18 mouse cellular contexts compared by ENCODE assay signal in genomic region chr1:180392137-180392798, GRCm38 (mm10).
A peak's percentile ranks its signal among the peaks of the same experiment; 100 is the strongest.
DNase-seq lines count a peak whose midpoint lies in the region; ATAC-seq and TF ChIP-seq lines count a peak whose summit lies in the region.
"Had no signal": no experiment of that assay in that cellular context is flagged by ENCODE, and none has a peak within 500 bp of the region (broad histone marks: within the 10 kb centered on the region; RNA-seq: fewer than 3 reads in every experiment).

No protein-coding gene starts in this region.

- no peak for DNase-seq in heart, postnatal 0 days (ENCODE audit: low spot score)
- DNase-seq in heart, postnatal 14 days = no peak
- DNase-seq in liver, postnatal 0 days = no peak
- no peak for DNase-seq in liver, embryonic 11.5 days (ENCODE audit: low spot score)
- peak; percentile 47 for DNase-seq in CD4-positive helper T cell, adult 2 months (ENCODE audit: low read depth, low spot score)
- DNase-seq in retina, postnatal 1 day = no peak
- DNase-seq in gastrocnemius, postnatal 10 days = no peak
- DNase-seq: adrenal gland, postnatal 10 days; cerebellum, adult 2 months; cerebellum, postnatal 36 days; heart, postnatal 4 days; kidney, adult 18-20 months had no signal

- H3K27me3 ChIP-seq in heart, postnatal 0 days (ENCODE audit: control insufficient read depth, insufficient read depth, low read length) = no peaks in the 10 kb centered on the region
- no peaks in the 10 kb centered on the region for H3K27me3 ChIP-seq in liver, postnatal 0 days (ENCODE audit: insufficient read depth, low read length)
- no peaks in the 10 kb centered on the region for H3K27me3 ChIP-seq in liver, embryonic 11.5 days (replicated peaks; ENCODE audit: control insufficient read depth, insufficient read depth, low read length)
- H3K27me3 ChIP-seq: embryonic facial prominence, embryonic 15.5 days; midbrain, embryonic 13.5 days; neural tube, embryonic 13.5 days had no signal

- H3K9me3 ChIP-seq in heart, postnatal 0 days (replicated peaks; ENCODE audit: control insufficient read depth, low read length) = no peaks in the 10 kb centered on the region
- H3K9me3 ChIP-seq in liver, postnatal 0 days (ENCODE audit: low read length) = no peaks in the 10 kb centered on the region
- H3K9me3 ChIP-seq in liver, embryonic 11.5 days (ENCODE audit: control insufficient read depth, low read length) = no peaks in the 10 kb centered on the region
- H3K9me3 ChIP-seq: embryonic facial prominence, embryonic 15.5 days; G1E; midbrain, embryonic 13.5 days; neural tube, embryonic 13.5 days had no signal

- no peak overlapping the region for H3K9ac ChIP-seq in heart, postnatal 0 days (replicated peaks; ENCODE audit: low read depth, low read length)
- no peak overlapping the region for H3K9ac ChIP-seq in liver, postnatal 0 days (replicated peaks)
- H3K9ac ChIP-seq in liver, embryonic 11.5 days (ENCODE audit: low read depth, low read length) = no peak overlapping the region
- H3K9ac ChIP-seq: embryonic facial prominence, embryonic 15.5 days; midbrain, embryonic 13.5 days; neural tube, embryonic 13.5 days had no signal

- no peaks in the 10 kb centered on the region; the same call in 1 of the 2 replicates for H3K36me3 ChIP-seq in heart, postnatal 0 days (replicated peaks; ENCODE audit: control insufficient read depth, insufficient read depth, low read length)
- no peaks in the 10 kb centered on the region for H3K36me3 ChIP-seq in liver, postnatal 0 days (replicated peaks; ENCODE audit: insufficient read depth, low read length)
- H3K36me3 ChIP-seq in liver, embryonic 11.5 days (ENCODE audit: control insufficient read depth, insufficient read depth, low read length) = no peaks in the 10 kb centered on the region
- H3K36me3 ChIP-seq: embryonic facial prominence, embryonic 15.5 days; midbrain, embryonic 13.5 days; neural tube, embryonic 13.5 days had no signal

- no peak for TF ChIP-seq EP300 in heart, postnatal 0 days (IDR thresholded peaks at IDR 0.05; ENCODE audit: low read depth)
- no peak for TF ChIP-seq EP300 in liver, postnatal 0 days (IDR thresholded peaks at IDR 0.05; ENCODE audit: low read depth)

- no peak for TF ChIP-seq CTCF in heart, postnatal 0 days (IDR thresholded peaks at IDR 0.05; ENCODE audit: low read depth)
- TF ChIP-seq CTCF in liver, postnatal 0 days (IDR thresholded peaks at IDR 0.05; ENCODE audit: low read depth) = no peak
- no peak for TF ChIP-seq CTCF in bone marrow, adult 2 months (IDR thresholded peaks at IDR 0.05; ENCODE audit: control insufficient read depth, insufficient read depth, low read length)

- WGBS in heart, postnatal 0 days = 84% methylated on average over 5 of the region's 5 CpGs
- WGBS in liver, postnatal 0 days (ENCODE audit: insufficient replicate concordance) = 76% methylated on average over 5 of the region's 5 CpGs
- 78% methylated on average over 5 of the region's 5 CpGs for WGBS in liver, embryonic 11.5 days
- WGBS in bone marrow, adult 2 months = 66% methylated on average over 5 of the region's 5 CpGs

- no peak for ATAC-seq in heart, postnatal 0 days (ENCODE audit: insufficient read depth, low read depth)
- no peak for ATAC-seq in liver, postnatal 0 days
- no peak for ATAC-seq in liver, embryonic 11.5 days (replicated peaks; ENCODE audit: low FRiP score)
- ATAC-seq: forebrain, embryonic 16.5 days; midbrain, embryonic 13.5 days had no signal

- H3K27ac ChIP-seq in heart, postnatal 0 days (ENCODE audit: low read depth) = peak overlapping the region; percentile 86
- peak overlapping the region; percentile 35 for H3K27ac ChIP-seq in liver, postnatal 0 days (ENCODE audit: low read depth)
- H3K27ac ChIP-seq in liver, embryonic 11.5 days (ENCODE audit: low read depth, low read length) = no peak overlapping the region
- H3K27ac ChIP-seq in bone marrow, adult 2 months (ENCODE audit: control insufficient read depth, insufficient read depth, low read depth, low read length, poor library complexity) = peak overlapping the region; percentile 83
- H3K27ac ChIP-seq: midbrain, embryonic 13.5 days; neural tube, embryonic 13.5 days had no signal

- H3K4me1 ChIP-seq in heart, postnatal 0 days (ENCODE audit: control insufficient read depth, insufficient read depth) = peaks cover 40% of the 10 kb centered on the region
- H3K4me1 ChIP-seq in liver, postnatal 0 days (ENCODE audit: insufficient read depth) = peaks cover 23% of the 10 kb centered on the region
- peaks cover 27% of the 10 kb centered on the region for H3K4me1 ChIP-seq in liver, embryonic 11.5 days (replicated peaks; ENCODE audit: control insufficient read depth, insufficient read depth, low read length)
- peaks cover 11% of the 10 kb centered on the region for H3K4me1 ChIP-seq in bone marrow, adult 2 months (ENCODE audit: control insufficient read depth, insufficient read depth, low read length)

- H3K4me3 ChIP-seq in heart, postnatal 0 days (ENCODE audit: low read depth, low read length) = no peak overlapping the region
- H3K4me3 ChIP-seq in liver, postnatal 0 days (ENCODE audit: low read depth, low read length) = no peak overlapping the region
- H3K4me3 ChIP-seq in liver, embryonic 11.5 days (ENCODE audit: low read depth, low read length) = no peak overlapping the region
- H3K4me3 ChIP-seq in bone marrow, adult 2 months (replicated peaks; ENCODE audit: control insufficient read depth, low read depth, low read length) = no peak overlapping the region
- H3K4me3 ChIP-seq: embryonic facial prominence, embryonic 15.5 days; midbrain, embryonic 13.5 days; neural tube, embryonic 13.5 days had no signal

- no peak overlapping the region for H3K4me2 ChIP-seq in heart, postnatal 0 days (ENCODE audit: low read depth, low read length)
- H3K4me2 ChIP-seq in liver, postnatal 0 days (ENCODE audit: low read depth, low read length) = no peak overlapping the region
- H3K4me2 ChIP-seq in liver, embryonic 11.5 days = no peak overlapping the region
- H3K4me2 ChIP-seq: embryonic facial prominence, embryonic 15.5 days; midbrain, embryonic 13.5 days; neural tube, embryonic 13.5 days had no signal

- intact Hi-C loops in heart, postnatal 14 days (cut with DNase I) = no loop called here

- no peak for TF ChIP-seq POLR2A in bone marrow, adult 2 months (IDR thresholded peaks at IDR 0.05; ENCODE audit: borderline replicate concordance, control insufficient read depth, low read depth, low read length)
